Mouse (Mus musculus) intestine, embryonic 14.5 days (tissue): ENCODE results near the gene Ptger1. TPM values are rescaled to one million over a fixed set of nuclear protein-coding genes. Genes with fewer than 3 reads are reported as not detected.
A peak's percentile ranks its signal among the peaks of the same experiment; 100 is the strongest.

Experiments
- ATAC-seq: fragments of 200-750 bp; cut with Nextera tagmentation; replicated peaks from 2 replicates; pipeline ENCODE4 v1.8.0; 2017; ENCODE audit warnings: low read depth, moderate number of reproducible peaks, moderate TSS enrichment, moderate library complexity; ENCODE audit not compliant: low FRiP score, low TSS enrichment
- DNase-seq: peaks from one replicate; pipeline ENCODE4 v3.0.0-alpha.2; 2018; ENCODE audit warnings: low spot score
- H3K27ac ChIP-seq: fragments of 300-500 bp; sonication (generic); 2 replicates; pipeline ENCODE4 v1.5.1; 2014; ENCODE audit warnings: low read depth, mild to moderate bottlenecking, control low read depth
- H3K27me3 ChIP-seq: fragments of 300-500 bp; sonication (generic); replicated peaks from 2 replicates; pipeline ENCODE4 v1.6.1; 2014; ENCODE audit warnings: low read length, control low read depth; ENCODE audit not compliant: control insufficient read depth, insufficient read depth
- H3K36me3 ChIP-seq: fragments of 300-500 bp; sonication (generic); 2 replicates; pipeline ENCODE4 v1.6.1; 2014; ENCODE audit warnings: low read length, control low read depth; ENCODE audit not compliant: control insufficient read depth, insufficient read depth
- H3K4me1 ChIP-seq: fragments of 300-500 bp; sonication (generic); replicated peaks from 2 replicates; pipeline ENCODE4 v1.6.1; 2014; ENCODE audit warnings: low read length, control low read depth, mixed read lengths; ENCODE audit not compliant: control insufficient read depth, insufficient read depth
- H3K4me2 ChIP-seq: fragments of 300-500 bp; sonication (generic); 2 replicates; pipeline ENCODE4 v1.6.1; 2014; ENCODE audit warnings: low read length
- H3K4me3 ChIP-seq: fragments of 300-500 bp; sonication (generic); 2 replicates; pipeline ENCODE4 v1.5.1; 2014; ENCODE audit warnings: low read depth, low read length, control low read depth, mixed read lengths
- H3K9ac ChIP-seq: fragments of 300-500 bp; sonication (generic); 2 replicates; pipeline ENCODE4 v1.6.1; 2014; ENCODE audit warnings: mild to moderate bottlenecking, low read length
- H3K9me3 ChIP-seq: fragments of 300-500 bp; sonication (generic); 2 replicates; pipeline ENCODE4 v1.6.1; 2016; ENCODE audit warnings: low read length, control low read depth; ENCODE audit not compliant: control insufficient read depth
- WGBS: fragments of 180-500 bp; shearing (Covaris S2); extraction: QIAGEN DNeasy Blood & Tissue Kit; methylation state at CpG from one replicate; pipeline ENCODE4 v1.1.7; 2014; 5-methylcytosine and 5-hydroxymethylcytosine counted together
- polyA plus RNA-seq: library from polyadenylated mRNA; unstranded; fragments of >200 nt; fragmentation: Nextera tagmentation; extraction: Ambion mirVana; gene quantifications from 2 replicates; pipeline ENCODE4 v1.2.1, GENCODE M21; 2014

The Ptger1 gene
- polyA plus RNA-seq, 1 experiment from 2014 or later = 2.0 TPM

GRCm38 (mm10) chr8:83714676-83715030, 48.2 kb downstream of the Ptger1 start:
- DNase-seq (no peak), ATAC-seq (peak; percentile 29)
- Histone ChIP-seq H3K9me3 (no peaks in the 10 kb centered on the region), H3K36me3 (peaks cover 8% of the 10 kb centered on the region), H3K9ac (no peak overlapping the region; the same call in 1 of the 2 replicates), H3K27me3 (no peaks in the 10 kb centered on the region), H3K27ac (no peak overlapping the region), H3K4me3 (peak overlapping the region; percentile 95), H3K4me1 (peaks cover 16% of the 10 kb centered on the region), H3K4me2 (peak overlapping the region; percentile 97)
- 15% methylated on average over 8 of the region's 8 CpGs for WGBS

- Histone ChIP-seq H3K4me2 (peak within 1 kb of the TSS; percentile 97), H3K4me1 (peaks cover 16% of the 10 kb centered on the region), H3K36me3 (peaks cover 13% of the 10 kb centered on the region), H3K9me3 (no peaks in the 10 kb centered on the region), H3K27me3 (no peaks in the 10 kb centered on the region), H3K4me3 (peak within 1 kb of the TSS; percentile 95), H3K9ac (peak within 1 kb of the TSS; percentile 92), H3K27ac (peak within 1 kb of the TSS; percentile 91)
- peak; percentile 100 for ATAC-seq
- WGBS = under 1% methylated on average over 63 of the region's 63 CpGs
- peak; percentile 97 for DNase-seq
Measured at GRCm38 (mm10) chr8:83715031-83715690, 48.7 kb downstream of the Ptger1 start, which contains the start of gene Ddx39. TSS of gene Ddx39 (plus strand) at chr8:83715177.

GRCm38 (mm10) chr8:83715771-83716170, 49.3 kb downstream of the Ptger1 start:
- peak overlapping the region; percentile 97 for H3K4me2 ChIP-seq
- H3K27me3 ChIP-seq = no peaks in the 10 kb centered on the region
- WGBS = 2% methylated on average over 17 of the region's 17 CpGs
- peak overlapping the region; percentile 91 for H3K27ac ChIP-seq
- ATAC-seq = no peak
- no peak for DNase-seq
- peaks cover 19% of the 10 kb centered on the region for H3K36me3 ChIP-seq
- no peaks in the 10 kb centered on the region for H3K9me3 ChIP-seq
- H3K4me1 ChIP-seq = peaks cover 16% of the 10 kb centered on the region
- H3K4me3 ChIP-seq = peak overlapping the region; percentile 95
- H3K9ac ChIP-seq = peak overlapping the region; percentile 92

GRCm38 (mm10) chr8:83716563-83716962, 50.1 kb downstream of the Ptger1 start:
- no peaks in the 10 kb centered on the region for H3K27me3 ChIP-seq
- no peaks in the 10 kb centered on the region for H3K9me3 ChIP-seq
- ATAC-seq = no peak
- H3K9ac ChIP-seq = peak overlapping the region; percentile 92
- peak overlapping the region; percentile 95 for H3K4me3 ChIP-seq
- DNase-seq = no peak
- peaks cover 16% of the 10 kb centered on the region for H3K4me1 ChIP-seq
- peaks cover 27% of the 10 kb centered on the region for H3K36me3 ChIP-seq
- 53% methylated on average over 2 of the region's 2 CpGs for WGBS
- H3K4me2 ChIP-seq = peak overlapping the region; percentile 97
- no peak overlapping the region for H3K27ac ChIP-seq

- DNase-seq (no peak), ATAC-seq (no peak)
- no peaks in the 10 kb centered on the region for H3K9me3 ChIP-seq
- peaks cover 16% of the 10 kb centered on the region for H3K4me1 ChIP-seq
- H3K36me3 ChIP-seq = peaks cover 52% of the 10 kb centered on the region
- H3K27me3 ChIP-seq = no peaks in the 10 kb centered on the region
- H3K9ac ChIP-seq = no peak overlapping the region
- WGBS = 77% methylated on average over 2 of the region's 2 CpGs
- no peak overlapping the region for H3K4me2 ChIP-seq
- no peak overlapping the region for H3K27ac ChIP-seq
- H3K4me3 ChIP-seq = no peak overlapping the region
Measured at GRCm38 (mm10) chr8:83719048-83719447, 52.6 kb downstream of the Ptger1 start.

- Histone ChIP-seq H3K4me3 (no peak overlapping the region), H3K4me2 (no peak overlapping the region), H3K27me3 (no peaks in the 10 kb centered on the region), H3K4me1 (peaks cover 16% of the 10 kb centered on the region), H3K9ac (no peak overlapping the region), H3K27ac (no peak overlapping the region), H3K9me3 (no peaks in the 10 kb centered on the region), H3K36me3 (peaks cover 58% of the 10 kb centered on the region)
- ATAC-seq = no peak
- no peak for DNase-seq
- 81% methylated on average over 2 of the region's 2 CpGs for WGBS
Measured at GRCm38 (mm10) chr8:83719693-83720092, 53.2 kb downstream of the Ptger1 start.

GRCm38 (mm10) chr8:83721405-83722025, 55.0 kb downstream of the Ptger1 start:
- H3K9me3 ChIP-seq = no peaks in the 10 kb centered on the region
- WGBS = 90% methylated on average over 25 of the region's 25 CpGs
- no peak overlapping the region for H3K4me3 ChIP-seq
- H3K27me3 ChIP-seq = no peaks in the 10 kb centered on the region
- ATAC-seq (no peak), DNase-seq (no peak)
- H3K27ac ChIP-seq = no peak overlapping the region
- peaks cover 9% of the 10 kb centered on the region for H3K4me1 ChIP-seq
- peaks cover 74% of the 10 kb centered on the region for H3K36me3 ChIP-seq
- H3K9ac ChIP-seq = no peak overlapping the region
- no peak overlapping the region for H3K4me2 ChIP-seq
